Mouse (Mus musculus): ENCODE results near the gene Mypn.

DNA sequence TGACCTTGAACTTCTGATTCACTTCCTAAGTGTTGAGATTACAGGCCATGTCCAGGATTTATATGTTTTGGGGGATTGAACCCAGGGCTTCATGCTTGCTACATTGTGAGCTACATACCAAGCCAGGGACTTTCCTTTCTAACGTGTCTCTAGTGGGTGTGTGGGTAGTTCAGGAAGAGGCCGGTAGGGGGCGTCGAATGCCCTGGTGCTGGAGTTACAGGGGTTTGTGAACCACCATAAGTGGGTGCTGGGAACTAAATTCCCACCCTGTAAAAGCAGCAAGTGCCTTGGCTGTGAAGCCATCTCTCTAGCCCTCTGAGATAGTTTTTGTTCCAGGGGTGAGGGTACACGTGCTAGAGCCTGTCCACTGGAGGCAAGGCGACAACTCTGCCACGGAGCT is 73.3 kb downstream of the Mypn start:
- TF ChIP-seq CTCF (IDR thresholded peaks at IDR 0.05; ENCODE audit: low read depth) (0 out of 2 replicates have a peak, but pooled peaks have one; percentile 10), EP300 (optimal IDR thresholded peaks at IDR 0.05) (no peak)
